Mouse (Mus musculus): Measurements from ENCODE around the gene Fbxo4.

DNA sequence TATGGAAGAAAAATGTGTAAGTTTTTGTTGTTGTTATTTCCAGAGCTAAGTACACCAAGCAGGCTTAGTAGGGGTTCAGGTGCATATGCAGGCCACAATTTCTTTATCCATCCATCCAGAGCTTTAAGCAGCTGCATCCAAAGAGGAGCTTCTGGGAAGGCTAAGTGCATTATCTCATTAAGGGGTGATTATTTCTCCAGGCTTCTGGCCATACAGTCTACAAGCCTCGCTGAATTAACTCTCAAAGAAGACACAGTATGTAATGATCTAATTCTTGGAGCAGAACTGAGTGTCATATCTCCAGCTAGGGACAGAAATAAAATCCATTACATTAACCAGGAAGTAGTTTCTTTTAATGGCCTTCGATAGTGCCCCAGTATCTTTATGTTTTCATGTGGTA, 34.5 kb upstream of the Fbxo4 start:
- TF ChIP-seq TAL1 (IDR thresholded peaks at IDR 0.05; ENCODE audit: low read length): no peak
- no peak for TF ChIP-seq GATA1 (IDR thresholded peaks at IDR 0.05; ENCODE audit: low read length)

Data from erythroblast, embryonic 14.5 days (primary cell).